Mouse (Mus musculus) ES-Bruce4 (cell line): ENCODE measurements around the gene Nup188. TPM values are rescaled to one million over a fixed set of nuclear protein-coding genes. Genes with fewer than 3 reads are reported as not detected.

Experiments used
- H3K27ac ChIP-seq: 2 replicates; pipeline ENCODE4 v1.5.1; 2012; ENCODE audit warnings: low read length, inconsistent platforms; ENCODE audit not compliant: insufficient read depth
- H3K27me3 ChIP-seq: 2 replicates; pipeline ENCODE4 v1.6.1; 2012; ENCODE audit warnings: mild to moderate bottlenecking, low read length, inconsistent platforms; ENCODE audit not compliant: control insufficient read depth, poor library complexity, insufficient read depth, severe bottlenecking
- H3K36me3 ChIP-seq: 2 replicates; pipeline ENCODE4 v1.6.1; 2012; ENCODE audit warnings: inconsistent platforms, mild to moderate bottlenecking, low read length, moderate library complexity; ENCODE audit not compliant: control insufficient read depth, poor library complexity, insufficient read depth, severe bottlenecking
- H3K4me1 ChIP-seq: one replicate; pipeline ENCODE4 v1.8.1; 2011; ENCODE audit warnings: low read length; ENCODE audit not compliant: control insufficient read depth, insufficient read depth
- H3K4me3 ChIP-seq: 2 replicates; pipeline ENCODE4 v1.5.1; 2011; ENCODE audit warnings: low read depth, mild to moderate bottlenecking, low read length
- H3K9ac ChIP-seq: 2 replicates; pipeline ENCODE4 v1.6.1; 2012; ENCODE audit warnings: low read depth, mild to moderate bottlenecking, inconsistent platforms; ENCODE audit not compliant: poor library complexity, severe bottlenecking
- H3K9me3 ChIP-seq: replicated peaks from 2 replicates; pipeline ENCODE4 v1.6.1; 2012; ENCODE audit warnings: mild to moderate bottlenecking, low read length, inconsistent platforms; ENCODE audit not compliant: control insufficient read depth, poor library complexity, insufficient read depth, severe bottlenecking
- CTCF ChIP-seq: IDR thresholded peaks from one replicate; pipeline ENCODE4 v1.8.1; 2011; ENCODE audit warnings: low read depth, low read length
- EP300 ChIP-seq: IDR thresholded peaks from 2 replicates; pipeline ENCODE4 v1.6.1; 2011; ENCODE audit warnings: low read depth, low read length; ENCODE audit not compliant: insufficient read depth
- POLR2A ChIP-seq: IDR thresholded peaks from one replicate; pipeline ENCODE4 v1.8.1; 2011; ENCODE audit warnings: low read length; ENCODE audit not compliant: insufficient read depth
- polyA plus RNA-seq: library from polyadenylated mRNA; stranded (reverse); fragments of >200 nt; gene quantifications from 2 replicates; pipeline ENCODE4 v1.2.4, GENCODE M21; 2011; ENCODE audit warnings: low read depth; ENCODE audit not compliant: missing spikeins, insufficient read depth, insufficient read length

Nup188 gene
- polyA plus RNA-seq, 1 experiment = 138 TPM

DNA sequence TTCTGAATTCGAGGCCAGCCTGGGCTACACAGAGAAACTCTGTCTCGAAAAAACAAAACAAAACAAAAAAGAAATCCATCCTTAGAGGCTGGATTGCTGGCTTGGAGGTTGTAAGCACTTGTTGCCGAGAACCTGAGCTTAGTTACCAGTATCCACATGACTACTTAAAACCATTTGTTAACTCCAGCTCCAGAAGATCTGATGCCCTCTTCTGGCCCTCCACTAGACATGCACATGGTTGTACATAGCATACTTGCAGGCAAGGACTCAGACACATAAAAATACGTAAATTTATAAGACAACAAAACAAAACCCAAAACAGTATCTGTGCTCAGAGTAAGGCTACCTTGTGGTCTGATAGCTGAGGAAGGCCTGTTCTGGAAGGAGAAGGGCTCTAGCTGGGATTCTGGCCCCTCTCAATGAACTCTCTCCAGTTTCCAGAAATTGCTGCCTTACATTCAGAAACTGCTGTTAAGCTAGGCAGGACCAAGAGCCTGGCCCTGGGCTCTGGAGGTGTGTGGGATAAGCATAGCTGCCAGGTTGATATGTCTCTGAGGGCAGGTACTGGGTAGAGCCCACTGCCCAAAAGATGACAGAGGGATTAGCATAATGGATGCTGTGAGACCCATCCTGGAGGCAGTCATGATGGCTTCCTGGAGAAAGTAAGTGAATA is 25.0 kb upstream of the Nup188 start:
- Histone ChIP-seq H3K9ac (no peak overlapping the region), H3K27me3 (no peaks in the 10 kb centered on the region), H3K27ac (no peak overlapping the region), H3K4me3 (no peak overlapping the region), H3K9me3 (no peaks in the 10 kb centered on the region), H3K4me1 (peaks cover 8% of the 10 kb centered on the region), H3K36me3 (peaks cover 3% of the 10 kb centered on the region; the same call in 1 of the 2 replicates)
- TF ChIP-seq EP300 = no peak
- no peak for TF ChIP-seq CTCF
- no peak for TF ChIP-seq POLR2A

DNA sequence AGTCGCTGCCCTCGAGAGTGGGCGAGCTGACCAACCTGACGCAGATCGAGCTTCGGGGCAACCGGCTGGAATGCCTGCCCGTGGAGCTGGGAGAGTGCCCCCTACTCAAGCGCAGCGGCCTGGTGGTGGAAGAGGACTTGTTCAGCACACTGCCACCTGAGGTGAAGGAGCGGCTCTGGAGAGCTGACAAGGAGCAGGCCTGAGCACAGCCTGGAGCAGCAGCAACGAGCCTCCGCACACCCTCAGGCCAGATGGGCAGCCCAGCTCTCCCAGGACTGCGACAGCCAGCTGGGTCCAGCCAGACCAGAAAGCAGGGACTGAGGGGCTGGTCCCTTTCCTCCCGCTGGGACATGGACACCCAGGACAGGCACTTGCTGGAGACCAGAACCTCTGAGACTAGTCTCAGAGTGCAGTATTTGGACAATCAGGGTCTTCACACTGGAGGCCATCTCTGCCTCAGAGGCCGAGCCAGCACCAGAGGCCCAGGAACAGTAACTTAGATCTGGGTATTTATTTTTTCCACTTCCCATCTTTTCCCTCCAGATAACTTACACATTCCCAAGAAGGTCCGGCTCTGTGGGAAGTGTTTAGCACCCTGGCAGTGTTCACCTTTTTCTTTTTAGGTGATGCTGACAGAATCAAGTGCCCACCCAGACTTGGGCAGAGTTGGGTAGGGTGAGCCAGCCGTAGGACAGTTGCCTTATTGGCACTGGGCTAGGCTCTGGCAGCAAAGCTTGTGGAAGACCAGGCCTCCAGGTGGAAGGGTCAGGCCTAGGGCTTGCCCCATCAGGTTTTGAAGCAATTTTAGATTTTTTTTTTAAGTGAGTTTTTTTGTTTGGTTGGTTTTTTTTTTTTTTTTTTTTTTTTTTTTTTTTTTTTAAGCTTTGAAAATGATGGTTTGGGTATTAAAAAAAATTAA is 24.0 kb upstream of the Nup188 start:
- peaks cover 2% of the 10 kb centered on the region; the same call in 1 of the 2 replicates for H3K36me3 ChIP-seq

DNA sequence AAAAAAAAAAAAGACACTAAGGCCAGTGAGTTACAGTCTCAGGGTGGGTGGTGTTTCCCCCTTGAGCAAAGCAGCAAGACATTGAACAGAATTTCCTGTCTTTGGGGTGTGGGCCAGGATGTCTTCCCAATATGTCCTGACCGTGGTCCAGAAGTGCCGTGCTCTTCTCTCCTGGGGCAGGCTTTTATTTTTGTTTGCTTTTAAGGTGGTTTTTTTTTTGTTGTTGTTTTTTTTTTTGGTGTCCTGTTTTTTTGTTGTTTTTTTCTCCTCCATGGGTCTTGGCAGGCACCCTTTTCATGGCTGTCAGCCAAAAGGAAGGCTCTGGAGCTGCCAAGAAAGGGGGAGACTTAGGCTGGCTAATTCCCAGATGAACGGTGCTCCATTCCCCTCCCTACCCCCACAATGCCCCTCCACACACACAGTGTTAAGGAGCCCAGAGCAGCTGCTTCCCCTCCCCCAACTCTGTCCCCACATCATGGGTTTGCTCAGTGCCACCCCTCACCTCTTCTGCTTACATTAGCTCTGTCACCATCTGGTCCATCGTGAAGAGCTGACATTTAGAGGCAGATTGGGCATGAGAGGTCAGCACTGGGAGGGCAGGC is 23.3 kb upstream of the Nup188 start:
- Histone ChIP-seq H3K36me3 (no peaks in the 10 kb centered on the region), H3K4me1 (peaks cover 8% of the 10 kb centered on the region), H3K4me3 (no peak overlapping the region), H3K9me3 (no peaks in the 10 kb centered on the region), H3K27me3 (no peaks in the 10 kb centered on the region), H3K27ac (no peak overlapping the region), H3K9ac (no peak overlapping the region)
- TF ChIP-seq POLR2A (no peak), CTCF (no peak), EP300 (no peak)

More for the DNA sequence above, 24.0 kb upstream of the Nup188 start:
- H3K27ac ChIP-seq = no peak overlapping the region
- peak overlapping the region; percentile 15; the same call in 1 of the 2 replicates for H3K4me3 ChIP-seq
- no peaks in the 10 kb centered on the region for H3K27me3 ChIP-seq
- H3K9me3 ChIP-seq = no peaks in the 10 kb centered on the region
- no peak overlapping the region for H3K9ac ChIP-seq
- TF ChIP-seq CTCF (no peak), POLR2A (no peak), EP300 (no peak)
- H3K4me1 ChIP-seq = peaks cover 8% of the 10 kb centered on the region

DNA sequence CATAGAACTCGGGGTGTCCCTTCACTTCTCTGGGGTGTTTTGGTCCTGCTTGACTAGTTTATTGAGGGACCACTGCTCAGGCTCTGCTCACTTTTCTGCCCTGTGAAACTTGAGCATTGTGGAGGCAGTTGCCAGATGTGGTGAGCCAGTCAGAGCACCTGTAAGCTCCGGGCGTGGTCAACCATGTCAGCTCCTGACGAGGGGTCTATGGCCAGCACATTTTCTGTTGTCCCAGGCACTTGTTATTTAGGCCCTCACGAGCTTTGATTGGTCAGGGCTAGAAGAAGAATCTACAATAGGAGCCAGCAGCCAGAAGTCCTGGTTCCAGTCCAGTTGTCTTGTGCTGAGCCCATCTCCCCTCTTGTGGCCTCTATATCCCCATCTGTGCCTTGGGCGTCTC is 22.4 kb upstream of the Nup188 start:
- Histone ChIP-seq H3K4me1 (peaks cover 6% of the 10 kb centered on the region), H3K9ac (no peak overlapping the region), H3K27ac (0 out of 2 replicates have a peak overlapping the region, but pooled peaks have one; percentile 11), H3K27me3 (no peaks in the 10 kb centered on the region), H3K9me3 (no peaks in the 10 kb centered on the region), H3K4me3 (no peak overlapping the region), H3K36me3 (no peaks in the 10 kb centered on the region)
- TF ChIP-seq POLR2A (no peak), EP300 (no peak), CTCF (no peak)

DNA sequence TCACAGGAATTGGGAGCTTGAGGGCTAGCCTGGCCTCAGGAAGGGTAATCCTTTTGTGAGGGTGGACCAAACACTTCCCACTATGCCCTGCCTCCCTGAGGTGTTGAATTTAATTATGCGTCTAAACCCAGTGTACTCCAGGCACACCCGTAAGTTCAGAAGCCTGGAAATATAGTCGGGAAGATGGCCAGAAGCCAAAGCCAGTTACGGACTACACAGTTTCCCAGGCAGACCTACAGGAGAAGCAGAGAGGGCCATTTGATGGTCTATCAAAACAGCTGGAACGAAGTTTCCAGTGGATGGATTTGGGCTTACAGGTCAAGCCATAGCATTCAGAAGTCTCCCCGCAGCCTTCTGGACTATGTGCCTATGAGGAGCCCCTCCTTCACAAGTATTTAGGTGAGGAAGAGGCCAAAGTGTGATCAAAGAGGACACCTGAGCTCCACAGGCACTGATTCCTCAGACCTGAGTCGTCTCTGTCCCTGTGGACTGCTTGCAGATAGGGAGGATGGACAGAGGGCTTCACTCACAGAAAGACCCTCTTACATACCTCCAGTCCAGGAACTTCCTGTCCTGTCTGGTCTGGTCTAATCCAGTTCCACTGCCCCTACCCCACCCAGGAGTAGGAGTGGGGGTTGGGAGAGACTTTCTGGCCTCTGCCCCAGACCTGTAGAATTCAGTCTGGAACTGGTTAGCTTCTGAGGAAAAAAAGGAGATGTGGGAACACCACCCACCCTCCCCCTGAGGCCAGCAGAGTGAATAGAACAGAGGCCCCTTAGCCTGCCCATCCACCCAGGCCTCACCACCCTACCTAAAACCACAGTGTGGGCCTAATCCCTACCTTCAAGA is 21.3 kb upstream of the Nup188 start:
- Histone ChIP-seq H3K36me3 (no peaks in the 10 kb centered on the region), H3K4me3 (no peak overlapping the region), H3K4me1 (peaks cover 6% of the 10 kb centered on the region), H3K9me3 (no peaks in the 10 kb centered on the region), H3K9ac (0 out of 2 replicates have a peak overlapping the region, but pooled peaks have one; percentile 55), H3K27ac (peak overlapping the region; percentile 83), H3K27me3 (no peaks in the 10 kb centered on the region)
- peak; percentile 89 for TF ChIP-seq EP300
- TF ChIP-seq POLR2A = no peak
- TF ChIP-seq CTCF = no peak
